Mouse (Mus musculus) liver, adult 2 months (tissue): Measurements from ENCODE around the gene Irs3.

Experiments used
- CTCF ChIP-seq: fragments of 200-500 bp; IDR thresholded peaks from 2 replicates; pipeline ENCODE4 v1.5.1; 2011; ENCODE audit warnings: low read depth, low read length, control low read depth
- POLR2A ChIP-seq: fragments of 200-500 bp; IDR thresholded peaks from 2 replicates; pipeline ENCODE4 v1.6.1; 2011; ENCODE audit warnings: low read length, control low read depth; ENCODE audit not compliant: insufficient read depth; ENCODE audit errors: extremely low read depth

DNA sequence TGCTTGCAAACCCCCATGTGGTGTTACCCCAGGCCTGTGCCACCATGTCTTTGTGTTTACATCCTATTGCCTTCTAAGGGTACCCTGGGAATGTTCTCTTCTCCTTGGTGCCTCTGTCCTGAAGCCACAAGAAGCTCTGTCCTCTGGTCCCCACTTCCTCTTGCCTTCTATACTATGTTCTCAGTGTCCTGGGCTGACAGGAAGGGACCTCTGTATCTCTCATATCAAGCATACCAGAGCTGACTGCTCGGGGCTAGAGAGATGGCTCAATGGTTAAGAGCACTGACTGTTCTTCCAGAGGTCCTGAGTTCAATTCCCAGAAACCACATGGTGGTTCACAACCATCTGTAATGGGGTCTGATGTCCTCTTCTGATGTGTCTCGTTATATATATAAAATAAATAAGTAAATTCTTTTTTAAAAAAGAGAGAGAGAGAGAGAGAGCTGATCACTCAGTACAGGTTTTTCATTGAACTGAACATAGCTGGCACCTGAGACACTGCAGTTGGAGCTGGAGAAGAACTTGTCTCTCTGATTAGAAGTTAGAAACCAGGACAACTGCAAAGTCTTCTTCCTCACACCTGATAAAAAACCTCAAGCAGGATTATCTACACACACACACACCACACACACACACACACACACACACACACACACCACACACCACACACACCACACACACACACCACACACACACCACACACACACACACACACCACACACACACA is 47.3 kb downstream of the Irs3 start:
- TF ChIP-seq CTCF (no peak), POLR2A (no peak)
